Mouse (Mus musculus) lung, postnatal 4 days (tissue): ENCODE results near the gene Ddx43.

Source experiments
- DNase-seq, 2 experiments: peaks; one replicate each; pipeline ENCODE4 v3.0.0; 2021

Ddx43 gene

GRCm38 (mm10) chr9:78374397-78374796, 21.2 kb upstream of the Ddx43 start:
- DNase-seq = no peak

- no peak for DNase-seq
Observed at GRCm38 (mm10) chr9:78374885-78375389, 20.6 kb upstream of the Ddx43 start.

- no peak for DNase-seq
Observed at GRCm38 (mm10) chr9:78375486-78375885, 20.1 kb upstream of the Ddx43 start.

- DNase-seq = no peak
Observed at GRCm38 (mm10) chr9:78377546-78377945, 18.0 kb upstream of the Ddx43 start.

- DNase-seq = peak; percentile 15 to 42
Observed at GRCm38 (mm10) chr9:78378113-78378785, 17.3 kb upstream of the Ddx43 start, which contains the start of gene Ooep. Gene Ooep (minus strand): TSS chr9:78378725.

DNA sequence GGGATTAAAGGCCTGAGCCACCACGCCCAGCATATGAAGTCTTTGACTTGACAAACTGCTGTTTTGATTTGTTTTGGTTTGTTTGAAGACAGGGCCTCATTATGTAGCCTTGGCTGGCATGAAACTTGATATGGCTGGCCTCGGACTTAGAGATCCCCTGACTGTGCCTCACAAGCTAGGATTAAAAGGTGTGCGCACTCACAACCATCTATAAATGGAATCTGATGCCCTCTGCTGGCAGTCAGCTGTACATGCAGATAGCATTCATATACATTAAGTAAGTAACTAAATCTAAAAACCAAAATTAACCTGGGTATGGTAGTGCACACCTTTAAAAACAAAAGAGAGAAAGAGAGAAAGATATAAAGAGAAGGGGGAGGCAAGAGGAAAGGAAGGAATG, 9.7 kb upstream of the Ddx43 start:
- peak in 1 of 2 experiments; percentile 8 for DNase-seq

DNA sequence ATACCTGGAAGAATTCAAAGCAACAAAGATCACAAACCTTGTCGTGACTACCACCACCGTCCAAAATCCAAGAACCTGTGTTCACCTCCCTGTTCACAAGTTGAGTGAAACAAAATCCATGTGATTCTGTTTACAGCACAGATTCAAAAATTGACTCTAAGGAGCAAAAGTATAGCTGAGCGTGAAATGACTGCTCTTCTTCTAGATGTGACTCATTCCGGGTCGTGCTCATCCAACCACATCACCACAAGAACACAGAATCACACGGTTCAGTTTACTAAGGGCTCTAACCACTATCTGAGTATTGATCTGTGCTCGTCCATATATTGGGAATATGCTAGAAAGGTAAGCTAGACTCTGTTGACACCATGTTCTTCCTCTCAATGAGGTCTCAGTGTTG, 8.6 kb upstream of the Ddx43 start:
- no peak for DNase-seq

GRCm38 (mm10) chr9:78389981-78390380, 5.6 kb upstream of the Ddx43 start:
- DNase-seq = no peak

DNA sequence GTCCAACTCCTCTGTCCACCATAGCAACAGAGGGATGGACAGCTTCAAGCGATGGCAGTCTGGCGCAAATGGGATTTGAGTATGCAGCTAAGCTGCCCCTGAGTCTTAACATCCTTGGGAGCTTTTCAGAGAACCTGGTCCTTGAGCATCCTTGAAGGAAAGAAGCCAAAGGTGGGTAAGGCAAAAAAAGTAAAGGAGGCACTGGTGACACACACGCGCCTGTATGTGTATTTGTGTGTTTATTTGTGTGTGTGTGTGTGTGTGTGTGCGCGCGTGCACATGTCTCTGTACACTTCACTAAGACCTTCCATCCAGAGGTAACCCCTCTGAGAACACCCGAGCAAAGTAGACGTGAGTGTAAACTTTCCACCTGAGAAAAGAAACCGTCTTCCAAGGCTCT, 1.8 kb upstream of the Ddx43 start:
- DNase-seq = no peak

DNA sequence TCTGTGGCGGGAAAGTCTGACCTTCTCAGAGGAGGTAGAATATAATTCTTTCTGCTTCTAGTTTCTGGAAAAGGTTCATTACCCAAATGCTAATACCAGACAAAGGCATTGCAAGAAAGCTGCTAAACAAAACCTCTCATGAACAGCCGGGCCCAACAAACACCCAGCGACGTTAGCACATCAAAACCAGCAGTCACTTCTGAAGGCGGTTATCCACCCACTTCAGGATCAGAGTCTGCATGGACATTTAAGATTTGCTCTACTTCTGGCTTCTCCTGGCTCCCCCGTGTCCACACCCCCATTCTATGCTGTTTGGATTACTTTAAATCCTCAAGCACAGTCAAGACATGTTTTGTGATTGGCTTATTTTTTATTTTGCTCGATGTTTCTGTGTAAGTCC, 975 bp upstream of the Ddx43 start:
- DNase-seq = no peak

DNA sequence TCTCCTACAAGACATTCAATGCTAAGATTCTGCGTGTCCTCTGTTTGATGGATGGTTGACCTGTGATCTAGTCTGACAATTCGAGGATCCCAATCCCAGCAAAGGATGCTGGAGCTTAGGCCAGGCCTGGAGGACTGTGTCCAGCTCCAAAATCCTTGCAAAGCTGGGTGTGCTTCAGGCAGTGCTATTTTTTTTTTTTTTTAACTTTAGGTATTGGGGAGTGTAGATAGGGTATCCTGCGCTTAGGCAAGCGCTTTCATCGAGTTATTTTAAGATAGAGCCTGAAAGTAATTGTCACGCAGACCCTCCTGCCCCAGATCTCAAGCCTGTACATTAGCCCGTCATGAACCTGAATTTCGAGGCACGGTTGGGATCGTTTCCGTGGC, 340 bp upstream of the Ddx43 start:
- no peak for DNase-seq

DNA sequence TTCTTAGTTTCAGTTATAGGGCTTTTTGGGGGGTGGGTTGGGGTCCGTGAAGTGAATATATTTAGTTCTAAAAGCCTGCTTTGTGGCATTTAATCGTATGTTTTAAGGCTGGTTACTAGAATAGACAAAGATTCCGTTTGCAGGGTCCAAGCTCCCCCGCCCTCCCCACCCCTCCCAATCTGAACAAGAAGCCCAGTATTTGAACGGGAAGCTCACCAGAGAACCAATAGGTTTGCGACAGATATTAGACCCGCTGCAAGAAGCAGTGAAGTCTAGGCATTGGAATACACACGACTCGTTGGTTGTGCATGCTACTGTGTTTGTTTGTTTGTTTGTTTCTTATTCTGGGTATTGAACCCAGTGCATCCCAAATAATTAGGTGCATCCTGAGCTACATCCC, 940 bp downstream of the Ddx43 start:
- no peak for DNase-seq

- DNase-seq = no peak
Observed at GRCm38 (mm10) chr9:78400570-78400969, 5.0 kb downstream of the Ddx43 start.

GRCm38 (mm10) chr9:78401596-78401995, 6.0 kb downstream of the Ddx43 start:
- DNase-seq = no peak

GRCm38 (mm10) chr9:78427362-78427781, 31.8 kb downstream of the Ddx43 start:
- DNase-seq = peak; percentile 24 to 29

- DNase-seq = peak in 1 of 2 experiments; percentile 17
Observed at GRCm38 (mm10) chr9:78428185-78428584, 32.6 kb downstream of the Ddx43 start.

DNA sequence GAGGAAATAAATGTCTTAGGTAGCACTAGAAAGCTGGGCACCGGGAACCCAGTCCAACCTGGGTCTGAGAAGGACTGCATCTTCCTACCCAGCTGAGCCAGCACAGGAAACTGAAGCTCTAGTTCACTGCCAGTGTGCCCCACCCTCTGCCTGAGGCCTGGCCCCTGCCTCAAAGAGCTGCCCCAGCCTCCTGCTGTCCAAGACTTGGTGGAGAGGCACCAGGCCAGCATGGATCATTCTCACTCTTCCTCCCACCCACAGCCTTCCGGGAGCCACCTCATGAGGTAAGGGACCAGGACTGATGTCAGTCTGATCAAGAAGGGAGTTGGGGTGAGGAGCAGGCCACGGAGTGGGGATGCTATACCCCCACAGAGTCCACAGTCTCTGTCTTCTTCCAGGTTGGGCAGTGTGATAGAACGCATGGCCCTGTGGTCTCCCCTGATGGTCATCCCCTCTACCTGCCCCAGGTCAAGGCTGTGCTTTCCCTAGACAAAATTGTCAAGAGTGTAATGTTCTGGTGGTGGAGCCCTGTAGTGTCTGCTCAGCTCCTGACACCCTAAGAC, 33.4 kb downstream of the Ddx43 start:
- no peak for DNase-seq

DNA sequence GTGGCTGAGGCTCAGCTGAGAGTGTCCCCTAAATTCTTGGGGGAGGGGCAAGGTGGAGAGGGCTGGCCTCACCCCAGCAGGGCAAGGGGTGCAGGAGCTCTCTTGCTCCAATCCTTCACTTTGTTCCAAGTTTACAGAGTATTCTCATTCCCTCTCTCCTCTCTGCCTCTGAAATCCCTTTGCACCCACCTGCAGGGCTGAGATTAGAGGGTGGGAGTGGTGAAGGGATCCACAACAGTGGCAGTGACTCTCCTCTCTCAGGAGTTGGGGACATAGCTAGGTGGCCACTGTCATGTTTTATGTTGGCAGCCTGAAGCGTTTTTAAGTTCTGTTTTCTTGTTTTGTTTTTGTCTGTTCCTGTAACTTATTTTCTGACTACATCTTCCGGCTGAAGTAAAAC, 34.0 kb downstream of the Ddx43 start:
- no peak for DNase-seq

- DNase-seq = peak in 1 of 2 experiments; percentile 15
Observed at GRCm38 (mm10) chr9:78430486-78430885, 34.9 kb downstream of the Ddx43 start.

- no peak for DNase-seq
Observed at GRCm38 (mm10) chr9:78432471-78432870, 36.9 kb downstream of the Ddx43 start.

GRCm38 (mm10) chr9:78439426-78439825, 43.8 kb downstream of the Ddx43 start:
- no peak for DNase-seq

- no peak for DNase-seq
Observed at GRCm38 (mm10) chr9:78442237-78442578, 46.6 kb downstream of the Ddx43 start.

DNA sequence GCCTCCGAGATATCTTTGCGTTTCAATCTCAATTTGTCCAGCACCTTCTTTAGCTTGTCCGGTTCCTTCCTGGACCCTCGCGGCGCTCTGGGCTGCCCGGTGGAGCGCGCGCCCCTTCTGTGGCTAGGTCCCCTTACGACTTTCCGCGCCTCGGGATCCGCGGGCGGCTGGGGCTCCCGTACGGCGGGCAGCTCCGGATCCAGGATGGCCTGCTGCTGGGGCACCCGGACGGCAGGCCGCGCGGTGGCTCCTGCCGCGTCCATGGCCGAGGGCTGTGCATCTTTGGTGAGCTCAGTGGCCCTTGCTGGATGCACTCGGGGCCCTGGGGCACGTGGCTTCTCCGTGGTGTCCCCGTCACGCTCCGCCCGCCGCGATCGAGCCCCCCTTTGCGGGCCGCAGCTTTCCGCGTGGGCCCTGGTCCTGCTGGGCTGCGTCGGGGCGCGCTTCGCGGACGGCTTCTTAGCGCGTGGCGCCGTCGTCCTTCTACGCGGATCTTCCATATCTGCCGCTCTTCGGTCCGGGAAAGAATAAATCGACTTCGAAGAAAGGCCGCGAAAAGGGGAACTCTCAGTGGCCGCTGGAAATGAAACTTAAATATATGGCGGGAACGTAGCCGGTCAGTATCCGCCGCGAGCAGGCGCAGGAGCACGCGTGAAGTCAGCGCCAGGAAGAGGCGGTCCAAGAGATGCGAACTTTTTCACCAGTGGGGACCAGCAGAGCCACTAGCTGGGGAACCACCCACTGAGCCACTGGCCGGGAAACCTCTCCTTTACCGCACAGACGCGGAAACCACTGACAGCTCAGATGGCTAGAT, 47.2 kb downstream of the Ddx43 start, which contains the start of gene Cgas:
TSS of gene Cgas (minus strand) at position 659 of the 814 bp plus-strand sequence.
- DNase-seq = peak; percentile 78 to 83

DNA sequence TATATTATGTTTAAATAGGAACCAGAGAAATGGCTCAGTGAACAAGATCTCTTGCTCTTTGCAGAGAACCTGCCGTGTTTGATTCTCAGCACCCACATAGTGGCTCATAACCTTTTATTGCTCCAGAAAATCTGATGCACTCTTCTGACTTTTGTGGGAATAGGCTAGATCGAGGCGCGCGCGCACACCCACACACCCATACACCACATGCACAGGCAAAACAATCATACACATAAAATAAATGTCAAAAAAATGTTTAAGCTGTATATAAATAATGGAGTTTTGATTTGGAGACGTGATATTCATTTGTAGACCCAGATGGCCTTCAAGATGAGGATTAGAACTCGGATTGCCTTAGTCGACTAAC, 52.0 kb downstream of the Ddx43 start:
- DNase-seq = no peak
